Mouse (Mus musculus): ENCODE results near the gene Mtx3.

GRCm38 (mm10) chr13:92882986-92883720 is 38.6 kb downstream of the Mtx3 start:
- TF ChIP-seq POLR2A (IDR thresholded peaks at IDR 0.05; ENCODE audit: low read depth, low read length) (no peak), CTCF (conservative IDR thresholded peaks at IDR 0.05; ENCODE audit: insufficient read depth, insufficient read length, low read depth, low read length) (no peak)

All from kidney, adult 2 months (tissue).